Mouse (Mus musculus) spleen, embryonic (tissue): ENCODE data around the gene Bcan.

ENCODE experiments used
- CTCF ChIA-PET: fragments of 350-600 bp; sonication (Branson Sonifier 250); formaldehyde crosslinking; loops from one replicate; lab custom pipeline; 2022; lab: Charles Lee

Bcan gene

DNA sequence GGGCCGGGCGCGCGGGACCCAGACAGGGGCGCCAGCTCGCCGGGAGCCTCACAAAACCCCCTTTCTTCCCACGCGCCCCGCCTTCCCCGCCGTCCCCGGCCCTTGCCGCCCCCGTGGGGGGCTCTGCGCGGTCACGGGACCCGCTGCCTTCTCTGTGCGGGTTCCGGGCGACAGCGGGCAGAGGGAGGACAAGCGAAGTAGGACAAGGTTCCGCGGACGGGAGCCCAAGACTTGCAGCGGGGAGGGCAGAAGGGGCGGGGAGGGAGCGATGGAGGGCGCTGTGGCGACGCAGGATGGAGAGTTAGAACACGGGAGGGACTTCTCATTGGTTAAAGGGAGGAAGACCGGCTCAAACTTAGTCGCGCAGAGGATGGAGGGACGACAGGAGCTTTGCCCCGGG, at the start of gene Bcan:
Bcan (minus strand) TSS at position 50 of the 400 bp plus-strand sequence.
- CTCF ChIA-PET: no interaction called here

DNA sequence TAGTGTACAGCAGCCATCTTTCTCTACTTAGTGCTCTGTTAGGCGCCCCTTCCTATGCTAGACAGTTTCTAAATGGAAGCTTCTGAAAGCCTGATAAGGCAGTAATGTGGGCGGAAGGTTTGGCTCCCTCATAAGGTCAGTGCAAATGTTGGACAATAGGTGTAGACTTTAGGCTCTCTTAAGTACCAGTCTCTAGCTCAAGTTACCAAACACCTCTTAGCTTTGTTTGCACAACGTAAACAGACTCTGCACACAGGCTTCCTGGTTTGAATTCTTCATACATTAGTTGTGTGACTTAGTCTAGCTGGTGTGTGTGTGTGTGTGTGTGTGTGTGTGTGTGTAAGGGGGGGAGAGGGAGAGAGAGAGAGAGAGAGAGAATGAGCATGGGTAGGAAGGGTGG, 49.5 kb upstream of the Bcan start:
- CTCF ChIA-PET: interaction anchor here (0.6 kb wide), 1 partner anchor 81 kb away, joined by 6 read pairs; no protein-coding TSS in a partner anchor

- CTCF ChIA-PET: no interaction called here
Measured at GRCm38 (mm10) chr3:88042661-88043421, 42.8 kb upstream of the Bcan start, which contains the start of gene Gpatch4. Gpatch4 (plus strand) TSS chr3:88043108.

GRCm38 (mm10) chr3:88035561-88036293, 35.7 kb upstream of the Bcan start:
- CTCF ChIA-PET: no interaction called here

DNA sequence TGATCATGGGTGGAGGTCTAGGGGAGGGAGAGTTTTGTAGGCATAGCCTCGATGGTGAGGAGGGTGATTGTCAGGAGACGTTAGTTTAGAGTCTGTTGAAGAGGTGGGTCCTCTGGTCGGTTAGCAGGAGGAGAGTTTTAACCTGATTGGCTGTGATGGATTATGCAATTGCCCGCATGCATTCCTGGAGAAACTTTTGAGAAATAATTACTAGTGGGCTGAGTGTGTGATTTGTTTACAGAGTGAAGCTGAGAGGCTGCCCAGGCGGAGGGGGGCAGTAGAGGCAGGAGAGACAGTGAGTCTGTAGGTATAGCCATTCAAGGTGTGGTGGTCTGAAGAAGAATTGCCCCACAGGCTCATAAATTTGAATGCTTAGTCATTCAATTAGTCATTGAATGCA, 33.5 kb upstream of the Bcan start:
- CTCF ChIA-PET: no interaction called here

GRCm38 (mm10) chr3:88030608-88031395, 30.8 kb upstream of the Bcan start:
- CTCF ChIA-PET: no interaction called here

DNA sequence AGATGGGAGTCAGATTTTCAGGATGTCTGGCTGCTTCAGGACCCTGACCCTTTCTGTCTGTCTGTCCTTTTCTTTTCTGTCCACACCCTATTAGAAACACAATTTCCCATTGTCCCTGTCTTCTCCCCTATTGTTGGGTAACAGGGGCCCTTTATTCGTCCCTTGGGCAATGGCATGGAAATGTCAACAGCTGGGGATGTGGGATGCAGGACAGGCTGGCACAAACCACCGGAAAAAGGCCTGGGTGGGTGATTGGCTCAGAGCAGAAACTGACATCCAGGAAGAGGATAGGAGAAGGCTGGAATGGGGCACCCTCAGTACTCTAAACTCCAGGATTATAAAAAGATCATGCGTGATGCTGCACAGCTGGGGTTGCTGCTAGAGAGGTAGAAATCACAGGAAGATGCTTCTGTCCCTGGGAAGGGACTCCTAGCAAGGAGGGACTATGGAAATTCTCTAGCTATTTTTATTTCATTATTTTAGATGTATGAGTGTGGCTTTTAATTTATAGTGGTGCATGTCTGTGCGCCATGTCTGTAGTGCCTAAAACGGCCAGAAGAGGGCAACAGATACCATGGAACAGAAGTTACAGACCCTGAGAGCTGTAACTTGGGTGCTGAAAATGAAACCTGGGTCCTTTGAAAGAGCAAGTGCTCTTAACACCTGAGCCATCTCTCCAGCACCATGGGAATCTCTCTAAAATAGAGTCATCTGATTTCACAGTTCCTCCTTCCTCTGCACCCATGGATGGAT, 27.6 kb upstream of the Bcan start, which contains the start of gene Hapln2:
Hapln2 (minus strand) TSS at position 150 of the 753 bp plus-strand sequence.
- CTCF ChIA-PET: no interaction called here

DNA sequence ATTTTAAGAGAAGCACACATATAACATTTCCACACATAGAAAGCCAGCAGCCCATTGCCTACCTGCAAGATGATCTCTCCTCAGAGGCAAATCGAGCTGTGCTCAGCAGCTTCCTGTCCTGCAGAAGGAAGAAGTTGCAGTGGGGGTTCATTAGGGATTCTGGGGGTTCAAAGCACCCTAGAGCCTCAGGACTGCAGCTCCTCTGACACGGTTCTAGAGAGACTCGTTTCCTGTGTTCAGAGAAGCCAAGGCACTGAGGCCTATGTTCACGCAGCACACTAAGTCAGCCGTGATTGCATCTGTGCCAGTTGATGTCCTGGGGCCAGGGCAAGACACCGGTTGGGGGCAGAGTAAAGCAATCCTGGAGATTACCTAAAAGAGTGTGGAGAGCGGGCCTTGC, 26.8 kb upstream of the Bcan start:
- CTCF ChIA-PET: no interaction called here

DNA sequence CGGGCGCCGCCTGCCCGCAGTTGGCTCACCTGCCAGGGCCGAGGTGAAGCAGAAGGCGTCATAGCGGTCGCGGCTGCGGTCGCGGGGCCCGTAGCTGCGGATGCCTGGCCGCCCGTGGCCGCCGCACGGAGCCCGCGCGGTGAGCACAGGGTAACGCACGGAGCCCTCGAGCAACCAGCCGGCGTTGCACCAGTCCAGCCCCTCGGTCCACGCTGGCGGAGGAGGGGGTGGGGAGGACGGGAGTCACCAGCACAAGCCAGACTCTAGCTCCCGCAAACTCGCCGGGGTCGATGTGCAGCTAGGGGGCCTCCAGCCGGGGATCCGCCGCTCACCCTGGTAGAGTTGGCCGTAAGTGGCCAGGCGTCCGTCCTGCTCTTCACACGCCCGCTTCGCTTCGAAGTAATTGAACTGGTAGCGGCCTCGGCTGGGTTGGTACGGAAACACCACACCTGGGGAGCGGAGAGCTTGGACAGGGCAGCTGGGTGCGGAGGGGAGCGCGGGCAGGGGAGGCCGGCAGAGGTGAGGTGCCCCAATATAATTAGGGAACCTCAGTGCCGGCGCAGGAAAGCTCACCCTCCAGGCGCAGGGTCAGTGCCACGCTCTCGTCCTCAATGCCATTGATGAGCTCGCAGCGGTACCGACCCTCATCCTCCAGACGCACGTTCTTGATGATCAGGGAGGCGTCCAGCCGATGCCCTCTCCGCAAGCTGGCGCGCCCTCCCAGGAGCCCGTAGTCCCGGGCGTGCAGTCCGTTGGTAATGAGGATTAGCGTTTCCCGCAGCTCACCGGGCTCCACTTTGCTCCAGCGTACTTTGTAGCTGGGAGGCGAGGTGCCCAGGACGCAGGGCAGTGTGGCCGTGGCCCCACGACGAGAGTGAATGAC, 23.4 kb upstream of the Bcan start:
- CTCF ChIA-PET: interaction anchor here (0.6 kb wide), 2 partner anchors 12 to 112 kb away, joined by 4 to 6 read pairs; no protein-coding TSS in a partner anchor

- CTCF ChIA-PET: no interaction called here
Measured at GRCm38 (mm10) chr3:88022322-88023191, 22.5 kb upstream of the Bcan start.

- CTCF ChIA-PET: interaction anchor here (0.7 kb wide), 1 partner anchor 13 kb away, joined by 6 read pairs; no protein-coding TSS in a partner anchor
Measured at GRCm38 (mm10) chr3:88010634-88011265, 10.7 kb upstream of the Bcan start.

DNA sequence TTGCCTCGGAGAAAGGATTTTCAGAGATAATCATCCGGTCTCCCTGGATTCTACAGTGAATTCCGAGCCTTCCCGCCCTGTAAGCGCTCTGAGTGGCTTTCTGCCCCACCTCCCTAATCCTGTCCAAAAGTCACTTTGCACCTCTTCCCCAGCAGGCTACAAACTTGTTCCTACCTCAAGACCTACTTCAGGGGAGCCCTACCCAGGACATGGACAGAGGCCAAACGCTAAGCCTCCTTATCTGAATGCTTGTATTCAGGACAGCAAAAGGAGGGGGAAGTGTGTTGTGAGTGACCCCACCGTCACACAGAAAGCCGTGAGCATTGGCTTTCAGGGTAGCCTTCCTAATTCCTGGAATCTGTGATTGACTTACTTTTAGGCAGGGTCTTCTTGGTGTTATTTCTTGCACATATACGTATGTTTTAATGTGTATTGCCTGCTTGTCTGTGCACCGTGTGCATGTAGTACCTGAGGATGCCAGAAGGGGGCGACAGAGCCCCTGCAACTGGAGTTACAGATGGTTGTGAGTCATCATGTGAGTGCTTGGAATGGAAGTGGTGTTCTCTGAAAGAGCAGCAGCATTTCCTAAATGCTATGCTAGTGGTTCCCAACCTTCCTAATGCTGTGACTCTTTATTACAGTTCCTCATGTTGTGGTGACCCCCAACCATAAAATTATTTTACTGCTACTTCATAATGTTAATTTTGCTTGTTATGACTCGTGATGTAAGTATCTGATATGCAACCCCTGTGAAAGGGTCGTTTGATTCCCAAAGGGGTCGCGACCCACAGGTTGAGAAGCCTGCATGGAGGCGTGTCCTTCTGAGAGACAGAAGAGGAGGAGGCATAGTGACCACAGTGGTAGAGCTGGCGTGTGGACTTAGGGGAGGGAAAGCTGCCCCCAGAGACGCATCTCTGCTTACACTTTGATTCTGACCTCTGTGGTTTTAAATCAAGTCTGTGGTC, 6.1 kb upstream of the Bcan start:
- CTCF ChIA-PET: interaction anchor here (0.6 to 0.7 kb wide), 2 partner anchors 13 to 198 kb away, joined by 4 read pairs; no protein-coding TSS in a partner anchor

DNA sequence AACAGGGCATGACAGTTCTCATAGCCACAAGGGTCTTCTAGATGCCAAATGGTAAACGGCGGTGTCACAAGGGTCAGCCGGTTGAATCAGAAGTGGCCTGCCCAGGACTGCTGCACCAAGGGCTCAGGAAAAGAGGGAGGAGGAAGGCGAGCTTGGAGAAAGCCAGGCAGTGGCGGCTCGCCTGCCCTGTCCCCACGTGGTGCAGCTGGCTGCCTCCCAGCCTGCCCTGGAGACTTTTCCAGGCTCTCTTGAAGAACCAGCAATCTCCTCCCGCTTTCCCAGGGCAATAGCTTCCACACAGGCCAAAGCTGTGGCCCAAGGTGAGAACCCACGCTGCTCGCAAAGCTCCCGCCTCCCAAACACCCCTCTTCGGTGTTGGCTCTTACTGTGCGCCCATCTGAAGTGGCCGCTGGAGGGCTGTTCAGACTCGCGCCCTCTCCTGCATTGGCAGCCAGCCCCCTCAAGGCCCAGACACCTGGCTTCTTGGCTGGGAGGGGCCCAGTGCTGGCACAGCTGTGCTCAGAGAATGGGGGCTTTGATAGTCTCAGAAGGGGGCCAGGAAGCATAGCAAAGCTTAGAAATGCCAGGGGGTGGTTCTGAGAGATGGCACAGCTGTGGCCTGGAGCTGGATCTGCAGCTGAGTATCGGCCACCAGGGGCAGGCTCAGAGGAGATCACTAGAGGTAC, 2.4 kb upstream of the Bcan start:
- CTCF ChIA-PET: no interaction called here

- CTCF ChIA-PET: no interaction called here
Measured at GRCm38 (mm10) chr3:88000816-88001595, 976 bp upstream of the Bcan start.

GRCm38 (mm10) chr3:87999243-87999895, 661 bp downstream of the Bcan start:
- CTCF ChIA-PET: interaction anchor here (0.6 kb wide), 2 partner anchors 33 to 730 kb away, joined by 4 to 7 read pairs; no protein-coding TSS in a partner anchor
